Mouse (Mus musculus): Measurements from ENCODE around the gene Tango6.
A peak's percentile ranks its signal among the peaks of the same experiment; 100 is the strongest.
"Not testable (repeated sequence)": the region's sequence is repeated elsewhere in the genome, so short reads cannot be mapped to it uniquely, and the experiment has no call there.

Gene Tango6

DNA sequence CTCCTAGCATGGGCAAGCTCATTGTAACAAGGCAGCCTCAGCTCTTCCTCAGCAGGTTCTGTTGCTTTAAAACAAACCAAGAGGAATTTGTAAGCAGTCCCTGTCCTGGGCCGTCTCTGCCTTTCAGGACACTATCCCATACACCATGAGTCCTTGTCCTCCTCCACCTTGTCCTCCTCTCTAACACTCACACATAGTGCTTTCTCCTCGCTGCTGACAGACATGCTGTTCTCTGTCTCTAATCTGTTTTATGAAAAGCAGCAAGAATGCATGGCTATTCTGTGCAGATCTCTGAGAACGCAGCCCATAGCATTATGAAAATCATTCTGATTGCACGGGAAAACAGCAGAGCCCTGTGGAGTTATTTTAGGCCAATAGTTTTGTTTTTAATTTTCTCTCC, 78.4 kb downstream of the Tango6 start:
- DNase-seq (ENCODE audit: low spot score): no peak

DNA sequence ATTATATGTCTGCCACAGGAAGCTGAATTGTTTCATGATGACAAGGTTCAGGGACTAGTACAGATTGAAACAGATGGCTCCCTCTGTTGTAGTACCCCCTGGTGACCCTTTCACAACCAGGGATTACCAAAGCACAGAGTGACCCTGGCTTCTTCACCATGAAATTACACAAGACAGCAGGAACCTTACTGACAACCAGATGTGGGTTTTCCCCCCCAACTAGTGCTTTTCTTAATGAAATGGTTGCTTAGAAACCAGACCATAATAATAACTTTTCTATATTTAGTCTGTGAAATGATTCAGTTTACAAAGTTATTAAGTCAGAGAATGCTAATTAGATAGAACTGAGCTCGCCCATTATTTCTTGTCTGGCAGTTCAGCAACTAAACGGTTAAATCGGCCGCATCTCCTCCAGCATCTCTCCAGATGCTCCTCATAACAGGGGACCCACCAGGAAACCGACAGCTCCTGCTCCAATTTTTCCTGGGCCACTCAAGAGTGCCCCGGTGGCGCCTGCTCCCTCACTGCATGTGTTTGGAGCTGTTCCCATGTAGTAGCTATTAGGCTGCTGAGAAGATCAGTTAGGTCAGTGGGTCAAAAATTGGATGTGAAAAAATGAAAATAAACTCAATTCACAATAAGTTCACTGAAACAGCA, 79.1 kb downstream of the Tango6 start:
- DNase-seq (ENCODE audit: low spot score): peak; percentile 23

DNA sequence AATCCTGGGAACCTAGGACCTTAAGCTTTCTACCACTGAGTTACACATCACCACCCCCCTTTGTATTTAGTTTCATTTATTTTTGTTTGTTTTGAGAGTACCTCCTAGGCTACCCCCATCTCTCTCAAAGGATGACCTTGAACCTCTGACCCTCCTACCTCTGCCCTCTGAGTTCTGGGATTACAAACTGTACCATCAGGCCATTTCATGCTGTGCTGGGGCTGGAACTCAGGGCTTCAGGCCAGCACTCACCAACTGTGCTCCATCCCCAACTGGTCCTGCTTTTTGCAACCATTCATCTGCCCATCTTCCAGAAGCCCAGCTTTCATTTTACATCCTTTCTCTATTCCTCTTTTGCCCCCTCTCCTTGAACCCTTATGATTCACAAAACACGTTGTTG, 81.7 kb downstream of the Tango6 start:
- no peak for DNase-seq (ENCODE audit: low spot score)

DNA sequence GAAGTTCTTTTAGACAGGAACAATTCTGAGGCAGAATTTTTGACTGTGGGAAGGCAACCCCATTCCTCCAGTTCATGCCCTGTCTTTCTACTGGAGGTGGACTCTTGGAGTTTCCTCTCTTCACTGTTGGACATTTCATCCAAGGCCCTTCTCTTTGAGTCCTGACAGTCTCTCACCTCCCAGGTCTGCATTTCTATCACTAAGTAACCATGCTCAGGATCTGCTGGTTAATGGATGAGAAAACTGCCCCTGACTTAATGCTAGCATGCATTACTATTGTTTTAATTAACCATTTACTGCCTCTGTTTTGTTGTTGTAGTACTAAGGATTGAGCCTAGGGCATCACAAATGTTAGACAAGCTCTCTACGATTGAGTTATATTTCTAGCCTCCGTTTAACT, 82.7 kb downstream of the Tango6 start:
- DNase-seq (ENCODE audit: low spot score): no peak

DNA sequence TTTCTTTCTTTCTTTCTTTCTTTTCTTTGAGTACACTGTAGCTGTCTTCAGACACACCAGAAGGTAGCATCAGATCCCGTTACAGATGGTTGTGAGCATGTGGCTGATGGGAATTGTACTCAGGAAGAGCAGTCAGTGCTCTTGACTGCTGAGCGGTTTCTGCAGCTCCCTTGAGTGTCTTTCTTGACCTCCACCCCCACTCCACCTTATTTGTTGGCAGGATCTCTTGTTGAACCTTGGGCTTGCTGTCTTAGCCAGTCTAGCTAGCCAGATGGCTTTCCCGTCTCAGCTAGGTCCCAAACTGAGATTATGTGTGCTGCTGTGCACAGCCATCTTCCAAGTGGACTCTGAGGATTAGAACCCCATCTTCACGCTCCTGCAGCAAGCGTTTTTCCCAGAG, 83.9 kb downstream of the Tango6 start:
- no peak for DNase-seq (ENCODE audit: low spot score)

DNA sequence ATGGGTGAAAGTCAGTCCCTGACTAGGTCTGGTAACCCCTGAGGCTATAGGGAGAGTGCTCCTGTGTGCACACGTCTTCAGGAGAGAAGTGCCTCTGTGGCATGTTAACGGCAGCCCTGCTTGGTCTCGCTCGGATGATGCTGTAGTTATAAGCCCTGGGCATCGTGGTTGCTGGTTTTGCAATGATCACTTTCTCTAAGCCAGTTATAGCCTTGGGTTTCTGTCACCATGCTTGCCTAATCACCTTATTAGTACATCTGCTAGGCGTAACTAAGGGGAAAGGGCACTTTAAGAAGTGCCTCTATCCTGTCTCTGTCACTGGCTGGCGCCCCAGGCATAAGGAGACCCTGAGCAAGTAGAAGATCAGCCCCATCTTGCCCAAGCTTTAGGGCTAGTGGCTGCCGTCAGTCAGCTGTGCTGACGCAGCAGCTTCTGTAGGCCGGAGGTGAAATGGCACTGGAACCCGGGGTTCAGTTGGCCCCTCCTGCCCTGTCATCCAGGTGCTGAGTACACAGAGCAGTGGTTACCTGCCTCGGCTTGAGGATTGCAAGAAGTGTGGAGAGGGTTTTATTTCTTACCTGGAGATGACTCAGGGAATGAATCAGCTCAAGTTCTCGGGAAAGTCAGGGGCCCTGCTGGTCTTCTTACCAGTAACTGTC, 86.4 kb downstream of the Tango6 start:
- DNase-seq (ENCODE audit: low spot score): no peak

DNA sequence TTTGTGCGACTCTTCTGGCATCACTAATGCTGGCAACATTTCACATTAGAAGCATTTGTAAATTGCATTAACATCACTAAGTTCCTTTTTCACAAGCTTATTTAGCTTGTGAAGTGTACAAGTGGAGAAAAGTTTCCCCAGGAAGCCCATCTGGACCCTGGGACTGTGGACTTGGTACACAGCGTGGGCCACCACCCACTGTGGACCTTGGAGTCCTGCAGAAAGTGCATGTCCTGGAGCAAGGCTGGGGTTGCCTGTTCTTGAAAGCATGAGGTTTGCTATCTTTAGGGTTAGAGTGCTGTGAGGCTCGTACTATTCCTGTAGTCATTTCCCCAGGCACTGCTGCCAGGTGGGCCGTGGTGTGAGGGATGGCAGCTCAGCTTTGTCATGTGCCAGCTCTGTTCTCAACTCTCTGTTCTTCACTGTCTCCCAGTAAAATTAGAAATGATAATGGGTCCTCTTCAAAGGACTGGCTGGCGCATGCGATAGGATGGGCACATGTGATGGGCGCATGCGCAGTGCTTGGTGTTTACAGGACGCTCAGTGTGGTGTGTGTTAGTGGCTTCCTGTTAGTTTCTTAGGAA, 87.8 kb downstream of the Tango6 start:
- no peak for DNase-seq (ENCODE audit: low spot score)

DNA sequence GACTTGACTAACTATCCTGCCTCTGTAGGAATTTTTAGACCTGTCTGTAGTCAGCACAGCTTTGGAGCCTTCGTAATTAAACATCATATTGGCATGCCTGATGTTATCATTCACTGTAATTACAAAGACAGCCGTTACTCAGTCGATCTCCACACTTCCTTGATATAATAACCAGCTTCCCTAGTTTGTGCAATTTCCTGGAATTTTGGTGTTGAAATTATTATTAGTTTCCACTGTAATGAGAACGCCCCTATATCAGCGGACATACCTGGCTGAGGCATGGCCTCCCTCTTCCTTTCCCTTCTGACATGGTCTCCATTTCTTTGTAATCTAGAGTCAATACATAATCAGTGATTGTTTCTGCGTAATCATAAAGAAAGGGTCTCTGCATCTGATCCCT, 89.2 kb downstream of the Tango6 start:
- DNase-seq (ENCODE audit: low spot score): no peak

DNA sequence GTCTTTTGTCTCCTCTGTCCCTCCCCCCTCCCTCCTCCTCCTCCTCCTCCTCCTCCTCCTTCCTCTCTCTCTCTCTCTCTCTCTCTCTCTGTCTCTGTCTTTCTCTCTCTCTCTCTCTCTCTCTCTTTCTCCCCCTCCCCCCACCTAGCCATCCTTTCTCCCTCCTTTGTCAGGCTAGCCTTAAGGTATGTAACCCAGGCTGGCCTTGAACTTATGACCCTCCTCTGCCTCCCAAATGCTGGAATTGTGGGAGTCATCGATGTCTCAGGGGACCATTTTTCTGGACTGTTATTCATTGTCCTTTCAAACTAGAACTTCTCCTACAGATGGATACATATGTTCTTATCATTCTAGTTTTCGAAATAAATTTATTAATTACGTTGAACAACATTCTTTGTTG, 89.6 kb downstream of the Tango6 start:
- no peak for DNase-seq (ENCODE audit: low spot score)

DNA sequence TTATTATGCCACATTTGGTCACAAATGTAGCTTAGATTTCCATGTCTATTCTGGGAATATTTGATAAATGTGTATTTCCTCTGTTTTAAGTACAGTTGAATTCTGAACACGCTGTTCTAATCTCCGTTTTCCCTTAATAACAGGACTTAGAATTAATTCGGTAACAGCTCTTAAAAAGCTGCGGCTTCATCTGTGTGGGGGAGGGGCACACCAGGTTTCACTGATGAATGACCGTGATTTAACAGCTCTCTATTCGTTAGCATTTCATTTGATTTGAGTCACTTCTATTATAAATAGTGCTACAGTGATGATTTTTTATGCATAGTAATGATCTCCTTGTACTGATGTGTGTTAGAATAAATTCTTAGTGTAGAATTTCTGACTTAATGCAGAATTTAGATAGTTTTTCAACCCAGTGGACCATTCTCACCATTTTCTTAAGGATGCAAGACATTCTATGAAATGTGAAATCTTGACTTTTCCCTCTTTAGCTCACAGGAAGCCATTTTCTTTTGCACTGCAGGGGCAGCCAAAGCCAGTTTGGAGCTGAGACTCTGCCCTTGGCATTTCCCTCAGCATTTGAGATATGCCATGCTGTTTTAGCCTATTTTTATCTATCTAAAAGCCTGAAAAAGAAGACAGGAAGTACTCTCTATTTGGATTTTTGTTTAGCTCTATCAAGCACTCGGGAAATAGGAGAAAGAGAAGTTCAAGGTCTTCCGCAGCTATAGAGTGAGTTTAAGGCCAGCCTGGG, 91.9 kb downstream of the Tango6 start:
- no peak for DNase-seq (ENCODE audit: low spot score)

DNA sequence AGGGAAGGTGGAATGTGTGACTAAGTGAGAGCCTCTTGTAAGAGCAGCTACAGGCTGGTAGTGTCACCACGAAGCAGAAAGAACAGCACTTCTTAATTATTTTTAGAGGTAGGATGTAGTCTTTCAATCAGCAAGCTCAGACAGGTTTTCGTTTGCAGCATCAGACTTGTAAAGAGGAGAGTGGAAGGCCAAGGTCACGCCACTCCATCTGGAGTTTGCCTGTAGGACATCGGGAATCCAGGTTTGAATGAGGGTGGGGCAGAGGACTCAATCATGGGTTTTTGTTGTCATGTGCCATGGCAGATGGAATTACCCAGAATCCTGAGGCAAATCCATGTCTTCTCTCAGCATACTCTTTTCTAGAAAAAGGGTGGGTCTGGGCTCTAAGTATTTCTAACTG, 106.8 kb downstream of the Tango6 start:
- DNase-seq (ENCODE audit: low spot score): no peak

DNA sequence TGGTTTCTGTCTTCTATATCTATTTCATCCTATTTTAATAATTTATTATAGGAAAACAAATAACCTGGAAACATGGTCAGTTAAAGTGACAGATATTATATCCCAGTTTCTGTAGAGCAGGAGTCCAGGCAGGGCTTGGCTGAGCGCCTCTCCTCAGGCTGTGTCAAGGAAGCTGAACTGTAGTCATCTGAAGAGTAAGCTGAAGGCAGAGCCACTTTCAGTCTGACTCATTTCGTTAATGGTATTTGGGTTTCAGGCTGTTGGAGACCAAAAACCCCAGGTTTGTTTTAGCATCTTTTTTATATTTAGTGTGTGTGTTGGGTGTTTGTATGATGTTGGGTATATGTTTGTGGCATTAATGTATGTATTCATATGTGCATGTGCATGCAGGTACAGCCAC, 112.0 kb downstream of the Tango6 start:
- DNase-seq (ENCODE audit: low spot score): no peak

DNA sequence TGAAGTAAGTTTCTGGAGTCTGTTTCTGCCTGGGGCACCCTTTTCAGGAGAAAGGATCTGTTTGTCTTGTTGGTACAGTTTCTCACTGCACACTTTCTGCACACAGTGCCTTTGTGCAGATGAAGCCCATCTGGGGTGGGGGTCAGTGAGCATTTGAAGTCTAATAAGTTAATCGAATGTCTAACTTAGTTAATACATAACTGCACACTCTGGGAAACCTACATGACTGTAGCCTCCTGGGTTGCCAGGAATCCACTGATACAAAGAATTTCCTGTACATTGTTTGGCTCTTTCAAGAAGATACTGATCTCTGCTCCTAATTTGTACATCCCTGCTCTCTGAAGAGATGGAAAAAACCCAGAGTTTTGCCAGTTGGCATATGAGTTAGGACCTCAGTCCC, 117.0 kb downstream of the Tango6 start:
- DNase-seq (ENCODE audit: low spot score): no peak

DNA sequence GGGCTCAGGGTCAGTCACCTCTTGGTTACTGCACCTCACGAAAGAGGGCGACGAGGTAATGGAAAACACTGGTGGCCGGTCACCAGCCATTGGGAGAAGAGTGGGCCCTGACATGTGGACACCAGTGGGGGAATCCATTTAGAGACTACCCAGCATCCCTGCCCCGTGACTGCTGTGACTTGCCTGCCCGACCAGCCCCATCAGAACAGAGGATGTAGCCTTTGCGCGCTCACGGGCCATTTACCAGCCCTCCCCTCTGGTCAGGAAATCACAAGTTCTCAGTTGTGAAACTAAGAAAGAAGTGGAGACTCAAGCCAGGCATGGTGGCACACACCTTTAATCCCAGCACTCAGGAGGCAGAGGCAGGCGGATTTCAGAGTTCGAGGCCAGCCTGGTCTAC, 118.4 kb downstream of the Tango6 start:
- DNase-seq (ENCODE audit: low spot score): no peak

DNA sequence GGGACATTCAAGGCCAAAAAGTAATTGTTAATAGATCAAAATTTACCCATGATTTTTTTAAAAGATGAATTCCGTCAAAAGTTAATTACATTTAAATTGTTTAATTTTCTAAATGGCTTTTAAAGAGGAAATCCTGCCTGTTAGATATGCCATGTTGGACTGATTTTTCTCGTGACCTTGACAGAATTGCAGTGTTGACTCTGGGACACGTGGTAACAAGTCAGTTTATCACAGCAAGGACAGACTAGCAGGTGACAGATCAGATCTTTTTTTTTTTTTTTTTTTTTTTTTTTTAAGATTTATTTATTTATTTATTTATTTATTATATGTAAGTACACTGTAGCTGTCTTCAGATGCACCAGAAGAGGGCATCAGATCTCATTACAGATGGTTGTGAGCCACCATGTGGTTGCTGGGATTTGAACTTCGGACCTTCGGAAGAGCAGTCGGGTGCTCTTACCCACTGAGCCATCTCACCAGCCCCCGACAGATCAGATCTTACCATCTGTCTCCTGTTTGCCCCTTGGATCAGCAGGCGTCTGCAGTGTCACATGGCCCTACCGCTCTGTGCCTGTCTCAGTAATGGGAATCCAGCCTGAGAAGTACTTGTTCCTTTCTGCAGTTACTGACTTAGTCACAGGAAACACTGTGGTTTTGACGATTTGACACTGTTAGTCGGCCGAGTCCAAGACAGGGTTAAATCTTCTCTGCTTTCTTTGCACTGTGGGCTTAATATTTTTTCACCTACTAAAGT, 119.7 kb downstream of the Tango6 start:
- DNase-seq (ENCODE audit: low spot score): not testable (repeated sequence)

DNA sequence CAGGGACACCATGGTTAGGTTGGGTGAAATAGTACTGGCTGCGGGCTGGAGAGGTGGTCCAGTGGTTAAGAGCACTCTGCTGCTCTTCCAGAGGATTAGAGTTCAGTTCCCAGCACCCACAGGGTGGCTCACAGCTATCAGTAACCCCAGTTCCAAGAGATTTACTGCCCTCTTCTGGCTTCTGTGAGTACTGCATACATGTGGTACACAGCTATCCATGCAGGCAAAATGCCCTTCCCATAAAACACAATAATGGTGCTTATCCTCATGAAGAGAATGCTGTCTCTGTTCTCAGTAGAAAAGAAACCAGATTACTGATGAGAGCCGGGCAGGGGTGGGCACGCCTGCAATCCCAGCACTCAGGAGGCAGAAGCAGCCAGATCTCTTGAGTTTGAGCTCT, 123.0 kb downstream of the Tango6 start:
- DNase-seq (ENCODE audit: low spot score): no peak

DNA sequence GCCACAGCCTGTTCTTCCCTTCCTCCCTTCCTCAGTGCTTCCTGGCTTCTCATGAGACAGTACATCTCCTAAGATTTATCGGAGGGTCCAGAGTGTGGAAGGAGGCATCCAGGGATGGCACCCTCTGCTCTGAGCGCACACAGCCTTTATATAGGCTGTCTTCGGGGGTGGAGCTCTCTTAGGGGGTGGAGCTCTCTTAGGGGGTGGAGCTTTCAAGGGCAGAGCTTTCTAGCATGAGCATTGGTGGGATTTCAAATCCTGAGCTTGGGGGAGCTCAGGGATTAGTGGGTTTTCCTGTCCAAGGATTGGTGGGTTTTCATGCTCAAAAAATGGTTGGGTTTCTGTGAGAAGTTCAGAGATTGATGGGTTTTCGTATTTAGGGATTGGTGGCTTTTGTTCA, 124.6 kb downstream of the Tango6 start:
- no peak for DNase-seq (ENCODE audit: low spot score)

DNA sequence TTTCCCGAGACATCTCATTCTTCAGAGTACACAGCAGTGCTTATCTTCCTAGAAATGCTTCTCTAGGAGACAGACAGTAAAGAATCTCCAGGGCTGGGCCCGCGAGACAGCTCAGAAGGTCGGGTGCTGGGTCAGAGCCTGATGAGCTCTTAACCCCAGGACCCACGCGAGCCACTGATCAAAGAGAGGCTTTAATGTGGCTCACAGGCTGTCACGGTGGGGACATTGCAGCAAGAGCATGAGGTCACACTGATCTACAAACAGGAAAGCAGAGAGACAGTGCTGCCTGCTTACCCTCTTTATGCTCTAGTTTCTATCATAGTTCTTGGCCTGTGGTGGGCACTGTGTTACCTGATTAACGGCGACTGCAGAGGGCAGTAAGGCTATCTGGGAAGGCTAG, 126.9 kb downstream of the Tango6 start:
- no peak for DNase-seq (ENCODE audit: low spot score)

DNA sequence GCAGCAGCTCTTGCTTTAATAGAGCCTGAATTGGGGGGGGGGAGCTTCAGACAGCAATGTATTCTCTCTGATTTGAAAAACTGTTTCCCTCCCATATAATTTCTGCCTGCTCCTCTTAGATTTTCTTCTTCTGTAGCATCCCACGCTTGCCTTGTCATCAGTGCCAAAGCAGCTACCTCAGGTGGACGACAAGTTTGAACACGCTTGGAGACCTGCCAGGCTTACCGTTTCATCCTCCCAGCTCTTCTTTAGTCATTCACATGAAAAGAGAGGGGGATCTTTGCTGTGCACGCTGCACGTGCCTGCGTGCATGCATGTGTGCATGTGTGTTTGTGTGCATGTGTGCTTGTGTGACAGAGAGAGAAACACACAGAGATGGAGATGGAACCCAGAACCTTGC, 127.5 kb downstream of the Tango6 start:
- no peak for DNase-seq (ENCODE audit: low spot score)

DNA sequence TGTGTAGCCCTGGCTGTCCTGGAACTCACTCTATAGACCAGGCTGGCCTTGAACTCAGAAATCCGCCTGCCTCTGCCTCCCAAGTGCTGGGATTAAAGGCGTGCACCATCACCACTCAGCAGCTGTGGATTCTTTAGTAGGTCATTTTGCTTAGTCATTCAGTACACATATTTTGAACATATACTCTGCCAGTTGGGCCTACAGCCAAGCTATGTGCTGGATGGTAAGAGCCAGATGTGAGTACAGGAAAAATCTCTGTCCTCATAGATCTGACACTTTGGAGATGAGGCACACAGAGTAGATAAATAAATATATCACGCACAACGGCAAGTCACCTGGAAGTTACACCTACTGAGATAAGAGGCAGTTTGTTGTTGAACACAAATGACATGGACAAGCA, 129.7 kb downstream of the Tango6 start:
- DNase-seq (ENCODE audit: low spot score): no peak

DNA sequence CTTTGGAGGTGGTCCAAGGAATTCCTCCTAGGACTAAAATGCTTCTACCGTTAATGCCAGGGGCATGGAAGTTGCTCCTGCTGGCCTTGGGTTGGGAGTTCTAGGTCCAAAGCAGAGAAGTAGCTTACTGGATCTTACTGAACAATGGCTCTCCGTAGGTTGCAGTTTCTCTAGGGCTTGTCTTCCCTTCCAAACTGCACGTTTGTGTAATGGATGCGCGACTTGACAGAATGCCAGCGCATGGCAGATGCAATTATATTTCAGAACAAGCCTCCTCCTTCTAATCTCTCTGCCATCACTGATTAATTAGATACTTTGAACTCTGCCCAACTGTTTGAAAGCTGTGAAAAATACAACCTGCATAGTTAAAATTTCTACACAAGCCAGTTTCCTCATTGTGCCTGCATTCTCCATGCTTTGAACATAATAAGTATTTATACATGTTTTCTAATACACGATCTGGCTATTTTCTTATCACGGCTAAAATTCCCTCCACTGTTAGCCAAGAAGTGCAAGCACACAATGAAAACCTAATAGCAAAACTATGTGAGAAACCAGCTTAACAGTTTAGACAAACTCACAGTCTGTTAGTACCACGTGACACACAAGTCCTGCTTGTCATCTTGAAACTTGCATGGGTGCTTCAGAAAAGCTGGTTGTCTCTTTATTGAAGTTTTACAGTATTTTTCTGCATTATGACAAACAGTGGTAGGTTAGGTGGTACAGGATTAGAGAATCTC, 133.7 kb downstream of the Tango6 start:
- DNase-seq (ENCODE audit: low spot score): no peak

DNA sequence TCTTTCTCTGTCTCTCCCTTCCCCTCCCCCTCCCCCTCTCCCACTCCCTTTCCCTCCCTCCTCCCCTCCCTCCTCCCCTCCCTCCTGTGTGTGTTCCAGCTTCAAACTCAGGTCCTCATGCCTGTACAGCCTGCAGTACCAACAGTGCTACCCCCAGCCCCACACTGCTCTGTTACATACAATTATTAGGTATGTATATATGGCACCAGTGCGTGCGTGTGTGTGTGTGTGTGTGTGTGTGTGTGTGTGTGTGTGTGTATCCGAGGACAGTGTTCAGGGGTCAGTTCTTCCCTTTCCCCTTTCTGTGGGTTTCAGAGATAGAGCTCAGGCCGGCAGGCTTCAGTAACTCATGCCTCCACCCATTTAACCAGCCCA, 134.3 kb downstream of the Tango6 start:
- DNase-seq (ENCODE audit: low spot score): no peak
